Mouse (Mus musculus) cerebellum, adult 2 months (tissue): Measurements from ENCODE around the gene Tssk2. TPM values are rescaled to one million over a fixed set of nuclear protein-coding genes. Genes with fewer than 3 reads are reported as not detected.
A peak's percentile ranks its signal among the peaks of the same experiment; 100 is the strongest.

Source experiments
- DNase-seq, 2 experiments: peaks; one replicate each; pipeline ENCODE4 v3.0.0; 2021
- H3K27ac ChIP-seq: fragments of 200-500 bp; 2 replicates; pipeline ENCODE4 v1.5.1; 2012; ENCODE audit warnings: low read length, control low read depth, inconsistent platforms; ENCODE audit not compliant: insufficient read depth
- H3K27me3 ChIP-seq: fragments of 200-500 bp; 2 replicates; pipeline ENCODE4 v1.6.1; 2012; ENCODE audit warnings: inconsistent platforms, mild to moderate bottlenecking, low read length, moderate library complexity; ENCODE audit not compliant: control insufficient read depth, insufficient read depth
- H3K4me1 ChIP-seq: fragments of 200-500 bp; 2 replicates; pipeline ENCODE4 v1.6.1; 2011; ENCODE audit warnings: low read length; ENCODE audit not compliant: control insufficient read depth, insufficient read depth
- H3K4me3 ChIP-seq: fragments of 200-500 bp; replicated peaks from 2 replicates; pipeline ENCODE3; 2011; ENCODE audit warnings: mild to moderate bottlenecking, low read depth, low read length, control low read depth; ENCODE audit not compliant: insufficient read depth
- CTCF ChIP-seq: fragments of 200-500 bp; IDR thresholded peaks from 2 replicates; pipeline ENCODE4 v1.5.1; 2011; ENCODE audit warnings: low read depth, mild to moderate bottlenecking, control low read depth, low read length, moderate library complexity, borderline replicate concordance; ENCODE audit not compliant: insufficient read depth
- POLR2A ChIP-seq: fragments of 200-500 bp; IDR thresholded peaks from 2 replicates; pipeline ENCODE4 v1.6.1; 2011; ENCODE audit warnings: low read length, control low read depth, borderline replicate concordance; ENCODE audit not compliant: insufficient read depth
- WGBS: fragments of 180-500 bp; shearing (Covaris S2); methylation state at CpG from one replicate; pipeline ENCODE4 v1.1.7; 2018; 5-methylcytosine and 5-hydroxymethylcytosine counted together
- polyA plus RNA-seq: library from polyadenylated mRNA; depleted of rRNA; stranded (reverse); fragments of >200 nt; gene quantifications from 2 replicates; pipeline ENCODE4 v1.2.3, GENCODE M21; 2012

Gene Tssk2
- polyA plus RNA-seq, 1 experiment: not detected

DNA sequence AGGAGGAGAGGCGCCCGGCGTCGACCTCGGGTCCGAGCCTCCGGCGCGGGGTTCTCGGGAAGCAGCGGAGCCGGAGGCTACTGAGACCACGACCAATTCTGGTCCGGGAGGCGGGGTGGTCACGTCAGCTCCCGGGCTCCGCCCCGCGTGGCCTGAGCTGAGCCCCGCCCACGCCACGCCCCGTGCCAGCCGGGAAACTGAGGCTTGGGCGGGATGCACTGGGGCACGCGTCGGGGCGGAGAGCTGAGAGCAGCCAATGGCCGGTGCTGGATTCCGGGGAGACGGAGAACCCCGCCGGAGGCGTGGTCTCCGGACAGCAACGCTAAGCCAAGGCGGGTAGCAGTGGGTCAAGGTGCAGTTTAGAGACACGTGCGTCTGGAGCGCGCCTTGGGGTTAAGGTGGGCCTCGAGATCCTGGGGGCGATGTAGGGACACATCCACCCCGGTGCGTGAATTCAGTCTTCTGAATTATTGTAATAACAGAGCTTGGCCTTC lies 29.7 kb downstream of the Tssk2 start, which contains the start of gene Slc25a1:
Gene Slc25a1, minus strand, starts transcription at position 133 of the 494 bp plus-strand sequence.
- peak; percentile 66 to 69 for DNase-seq
- TF ChIP-seq POLR2A (peak; percentile 23; the same call in 1 of the 2 replicates), CTCF (no peak)
- 1% methylated on average over 47 of the region's 47 CpGs for WGBS
- H3K4me1 ChIP-seq: no peaks in the 10 kb centered on the region
- peak within 1 kb of the TSS; percentile 51; the same call in 1 of the 2 replicates for H3K27ac ChIP-seq
- H3K4me3 ChIP-seq: peak within 1 kb of the TSS; percentile 80
- H3K27me3 ChIP-seq: no peaks in the 10 kb centered on the region

DNA sequence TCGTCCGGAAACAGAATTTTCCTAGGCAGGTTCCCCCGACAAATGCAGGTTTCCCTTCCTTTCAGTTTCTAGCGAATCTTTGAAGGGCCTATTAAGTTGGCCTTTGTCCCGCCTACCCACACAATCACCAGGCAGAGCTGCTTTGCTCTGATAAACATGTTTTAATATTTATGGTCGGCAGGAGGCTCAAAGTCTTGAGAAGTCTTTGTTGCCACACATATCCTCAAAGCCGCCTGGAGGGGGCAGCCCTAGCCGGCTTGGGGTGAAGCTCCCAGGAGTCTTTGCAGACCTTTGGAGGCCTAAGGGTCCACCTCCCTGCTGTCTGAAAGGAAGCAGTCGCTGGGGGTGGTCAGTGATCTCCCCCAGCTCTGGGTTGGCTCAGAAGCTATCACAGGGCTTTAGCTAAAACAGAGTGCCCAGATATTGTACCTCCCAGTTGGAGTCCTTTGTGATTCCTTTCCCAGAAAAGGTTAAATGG lies 30.2 kb downstream of the Tssk2 start:
- 2% methylated on average over 9 of the region's 9 CpGs for WGBS
- no peaks in the 10 kb centered on the region for H3K4me1 ChIP-seq
- H3K27ac ChIP-seq: peak overlapping the region; percentile 51; the same call in 1 of the 2 replicates
- peak; percentile 46 to 59 for DNase-seq
- H3K27me3 ChIP-seq: no peaks in the 10 kb centered on the region
- peak overlapping the region; percentile 80 for H3K4me3 ChIP-seq
- peak; percentile 45; the same call in 1 of the 2 replicates for TF ChIP-seq CTCF
- TF ChIP-seq POLR2A: no peak

DNA sequence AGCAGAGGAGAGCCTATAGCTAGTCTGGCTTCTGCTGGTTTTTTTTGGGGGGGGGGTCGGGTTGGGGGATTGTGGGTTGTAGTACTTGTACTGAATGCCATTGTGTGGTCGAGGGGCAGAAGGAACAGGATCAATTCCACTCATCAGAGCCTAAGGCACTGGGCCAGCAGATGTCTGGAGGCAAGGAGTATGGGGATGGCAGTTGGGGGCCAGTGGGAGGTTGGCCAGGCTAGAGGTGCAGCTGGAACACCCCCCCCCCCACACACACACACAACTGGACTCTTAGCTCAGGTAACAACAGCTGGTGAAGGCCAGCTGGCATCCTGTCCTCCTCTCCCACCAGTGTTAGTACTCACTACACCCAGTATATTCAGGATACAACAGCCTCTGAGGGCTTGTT lies 30.8 kb downstream of the Tssk2 start:
- H3K4me3 ChIP-seq: no peak overlapping the region
- no peak for DNase-seq
- no peaks in the 10 kb centered on the region for H3K4me1 ChIP-seq
- H3K27me3 ChIP-seq: no peaks in the 10 kb centered on the region
- no peak overlapping the region for H3K27ac ChIP-seq
- WGBS: 6% methylated on average over 2 of the region's 2 CpGs
- no peak for TF ChIP-seq CTCF
- no peak for TF ChIP-seq POLR2A

DNA sequence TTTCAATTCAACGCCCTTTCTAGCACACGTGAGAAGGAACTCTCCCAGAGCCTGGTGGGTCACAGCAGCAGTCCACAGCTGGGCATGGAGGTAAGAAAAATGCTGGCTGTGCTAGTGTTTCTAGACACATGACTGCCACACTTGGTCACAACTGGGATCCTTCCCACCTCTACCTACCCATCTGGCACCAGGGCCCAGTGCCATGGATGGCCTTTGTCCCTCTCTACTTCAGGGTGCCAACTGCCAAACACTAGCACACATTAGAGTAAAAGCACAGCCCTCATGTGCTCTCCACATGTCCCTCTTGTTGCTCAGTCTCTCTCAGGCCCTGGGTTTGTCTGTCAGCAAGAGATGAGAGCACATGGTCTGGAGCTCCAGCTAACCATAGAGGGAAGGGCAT lies 31.2 kb downstream of the Tssk2 start:
- H3K4me1 ChIP-seq: no peaks in the 10 kb centered on the region
- WGBS: 31% methylated on average over 2 of the region's 2 CpGs
- DNase-seq: no peak
- H3K27ac ChIP-seq: no peak overlapping the region
- no peak overlapping the region for H3K4me3 ChIP-seq
- H3K27me3 ChIP-seq: no peaks in the 10 kb centered on the region
- TF ChIP-seq POLR2A: no peak
- no peak for TF ChIP-seq CTCF

DNA sequence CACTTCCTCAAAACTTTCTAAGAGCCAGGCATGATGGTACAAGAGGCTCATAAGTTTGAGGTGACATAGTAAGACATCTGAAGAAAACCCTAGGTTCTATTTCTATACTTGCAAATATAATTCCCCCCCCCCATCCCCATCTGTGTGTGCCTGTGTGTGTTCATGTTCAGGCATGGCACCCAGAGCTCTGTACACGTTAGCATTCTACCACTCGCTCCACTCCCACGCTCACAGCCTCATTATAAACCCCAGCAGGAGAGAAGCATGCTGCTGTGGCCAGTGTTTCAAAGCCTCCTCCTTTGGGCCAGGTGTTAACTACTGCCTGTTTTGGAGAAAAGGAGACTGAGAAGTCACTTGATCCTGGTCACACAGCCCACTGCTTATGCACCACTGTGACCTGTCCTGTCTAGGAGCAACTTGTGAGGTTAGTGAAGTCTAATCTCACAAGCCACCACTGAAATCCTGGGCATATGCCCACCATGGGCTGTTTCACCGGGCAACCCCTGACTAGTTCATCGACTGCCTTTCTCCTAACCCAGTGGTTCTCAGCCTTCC lies 33.5 kb downstream of the Tssk2 start:
- no peaks in the 10 kb centered on the region for H3K4me1 ChIP-seq
- H3K27me3 ChIP-seq: no peaks in the 10 kb centered on the region
- no peak overlapping the region for H3K27ac ChIP-seq
- no peak overlapping the region for H3K4me3 ChIP-seq
- no peak for TF ChIP-seq POLR2A
- TF ChIP-seq CTCF: no peak
- 61% methylated on average over 5 of the region's 5 CpGs for WGBS
- no peak for DNase-seq

DNA sequence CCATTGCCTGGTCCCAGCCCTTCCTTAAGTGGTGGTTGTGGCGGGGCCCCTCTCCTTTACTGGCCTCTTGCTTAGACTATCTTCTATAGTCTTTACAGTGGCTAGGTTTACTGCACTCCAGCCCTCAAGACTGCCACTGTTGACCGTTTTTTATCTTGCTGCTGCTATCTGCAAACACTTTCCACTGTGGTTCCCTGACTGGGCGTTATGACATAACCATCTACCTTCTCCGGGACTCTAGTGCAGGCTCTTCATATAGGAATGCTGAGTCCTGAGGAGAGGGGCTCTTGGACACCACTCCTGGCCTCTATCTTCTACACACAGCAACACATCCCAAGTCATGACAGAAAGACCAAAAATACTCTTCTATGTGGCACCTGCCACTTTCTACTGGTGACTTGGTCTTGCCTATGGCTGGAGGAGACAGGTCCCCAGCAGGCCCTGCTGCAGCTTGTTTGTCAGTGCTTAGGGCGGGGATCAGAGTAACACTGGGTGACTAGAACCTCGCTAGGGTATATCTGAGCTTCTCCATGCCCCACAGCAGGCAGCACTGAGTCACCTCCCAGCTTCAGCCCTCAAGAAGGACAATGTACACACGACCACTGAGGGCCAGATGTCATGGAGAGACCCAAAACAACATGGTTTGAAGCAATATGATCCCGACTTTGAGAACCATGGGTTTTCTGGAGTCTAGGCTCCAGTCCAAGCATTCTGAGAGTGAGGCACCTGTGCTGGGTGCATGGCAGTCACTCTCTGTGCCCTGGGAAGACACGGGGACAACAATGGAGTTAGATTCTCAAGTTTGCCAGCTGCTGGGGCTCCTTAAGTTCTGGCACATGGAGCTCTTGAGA lies 35.4 kb downstream of the Tssk2 start:
- TF ChIP-seq POLR2A: no peak
- TF ChIP-seq CTCF: no peak
- no peak overlapping the region for H3K4me3 ChIP-seq
- H3K27ac ChIP-seq: no peak overlapping the region
- DNase-seq: no peak
- WGBS: 62% methylated on average over 9 of the region's 9 CpGs
- H3K27me3 ChIP-seq: no peaks in the 10 kb centered on the region
- H3K4me1 ChIP-seq: no peaks in the 10 kb centered on the region

DNA sequence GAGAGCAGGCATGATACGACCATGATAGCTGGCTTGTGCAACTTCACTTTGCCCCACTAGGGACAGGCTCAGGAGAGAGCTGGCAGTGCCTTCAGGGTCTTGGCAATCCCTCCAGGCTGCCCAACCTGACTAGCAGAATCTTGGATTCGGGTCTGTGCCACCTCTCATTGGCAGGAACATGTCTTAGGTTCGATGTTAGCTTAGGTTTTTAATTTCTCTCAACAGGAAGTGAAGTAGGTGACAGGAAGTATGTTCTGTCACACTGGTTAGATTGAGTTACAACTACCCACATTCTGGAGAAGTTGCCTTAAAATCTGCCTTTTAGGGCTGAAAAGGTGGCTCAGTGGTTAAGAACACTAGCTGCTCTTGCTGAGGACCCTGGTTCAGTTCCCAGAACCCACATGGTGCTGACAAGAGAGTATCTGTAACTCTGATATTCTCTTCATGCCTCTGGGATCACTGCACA lies 36.0 kb downstream of the Tssk2 start:
- DNase-seq: no peak
- 9% methylated on average over 3 of the region's 3 CpGs for WGBS
- TF ChIP-seq CTCF (no peak), POLR2A (no peak)

More for the DNA sequence above, 36.0 kb downstream of the Tssk2 start:
- H3K27me3 ChIP-seq: no peaks in the 10 kb centered on the region
- H3K4me3 ChIP-seq: no peak overlapping the region
- no peak overlapping the region for H3K27ac ChIP-seq
- H3K4me1 ChIP-seq: no peaks in the 10 kb centered on the region
